Mouse (Mus musculus) liver, adult 2 months (tissue): Measurements from ENCODE around the gene Ncf1.

Source experiments
- CTCF ChIP-seq: fragments of 200-500 bp; IDR thresholded peaks from 2 replicates; pipeline ENCODE4 v1.5.1; 2011; ENCODE audit warnings: low read depth, low read length, control low read depth
- POLR2A ChIP-seq: fragments of 200-500 bp; IDR thresholded peaks from 2 replicates; pipeline ENCODE4 v1.6.1; 2011; ENCODE audit warnings: low read length, control low read depth; ENCODE audit not compliant: insufficient read depth; ENCODE audit errors: extremely low read depth

DNA sequence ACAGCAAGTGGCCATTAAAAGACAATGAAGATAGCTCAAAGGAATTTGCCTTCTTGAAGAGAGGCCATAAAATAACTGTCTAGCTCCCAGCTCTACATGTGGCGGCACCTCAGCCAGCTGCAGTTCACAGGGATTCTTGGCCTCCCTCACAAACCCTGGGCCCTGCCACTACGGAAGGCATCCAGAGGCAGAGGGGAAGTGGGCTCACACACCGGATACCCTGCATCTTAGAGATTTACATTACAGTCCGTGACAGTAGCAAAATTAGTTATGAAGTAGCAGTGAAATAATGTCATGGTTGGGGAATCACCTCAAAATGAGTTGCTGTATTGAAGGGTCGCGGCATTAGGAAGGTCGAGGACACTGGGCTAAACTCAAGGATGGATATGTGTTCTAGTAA, 40.9 kb downstream of the Ncf1 start:
- TF ChIP-seq CTCF (no peak), POLR2A (no peak)
